Mouse (Mus musculus) spleen, postnatal 0 days (tissue): ENCODE results near the gene Agap3. TPM values are rescaled to one million over a fixed set of nuclear protein-coding genes. Genes with fewer than 3 reads are reported as not detected.

Experiments
- polyA plus RNA-seq: library from polyadenylated mRNA; unstranded; fragments of >200 nt; fragmentation: Nextera tagmentation; extraction: Ambion mirVana; gene quantifications from 2 replicates; pipeline ENCODE4 v1.2.1, GENCODE M21; 2015

Gene Agap3
- 12.6 and 14.8 TPM in 2 replicates for polyA plus RNA-seq

DNA sequence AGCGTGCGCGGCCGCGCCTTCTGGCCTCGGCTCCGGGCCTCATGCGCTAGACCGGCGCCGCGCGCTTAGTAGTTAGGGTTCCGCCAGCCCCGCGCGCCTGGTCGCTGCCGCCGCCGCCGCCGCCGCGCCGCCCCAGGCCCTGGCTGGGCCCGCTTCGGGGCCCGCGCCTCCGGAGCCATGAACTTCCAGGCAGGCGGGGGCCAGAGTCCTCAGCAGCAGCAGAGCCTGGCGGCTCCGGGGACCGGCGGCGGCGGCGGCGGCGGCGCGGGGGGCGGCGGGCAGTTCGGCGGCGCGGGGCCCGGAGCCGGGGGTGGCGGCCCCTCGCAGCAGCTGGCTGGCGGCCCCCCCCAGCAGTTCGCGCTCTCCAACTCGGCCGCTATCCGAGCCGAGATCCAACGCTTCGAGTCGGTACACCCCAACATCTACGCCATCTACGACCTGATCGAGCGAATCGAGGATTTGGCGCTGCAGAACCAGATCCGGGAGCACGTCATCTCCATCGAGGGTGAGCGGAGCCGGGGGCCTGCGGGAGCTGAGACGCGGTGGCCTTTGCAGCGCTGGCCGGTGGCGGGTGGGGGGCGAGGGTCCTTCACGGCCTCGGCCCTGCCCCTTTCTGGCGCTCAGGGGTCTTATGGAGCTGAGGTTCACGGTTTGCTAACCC lies at the start of gene Agap3:
TSS of gene Agap3 (plus strand) at position 148 of the 661 bp plus-strand sequence.

DNA sequence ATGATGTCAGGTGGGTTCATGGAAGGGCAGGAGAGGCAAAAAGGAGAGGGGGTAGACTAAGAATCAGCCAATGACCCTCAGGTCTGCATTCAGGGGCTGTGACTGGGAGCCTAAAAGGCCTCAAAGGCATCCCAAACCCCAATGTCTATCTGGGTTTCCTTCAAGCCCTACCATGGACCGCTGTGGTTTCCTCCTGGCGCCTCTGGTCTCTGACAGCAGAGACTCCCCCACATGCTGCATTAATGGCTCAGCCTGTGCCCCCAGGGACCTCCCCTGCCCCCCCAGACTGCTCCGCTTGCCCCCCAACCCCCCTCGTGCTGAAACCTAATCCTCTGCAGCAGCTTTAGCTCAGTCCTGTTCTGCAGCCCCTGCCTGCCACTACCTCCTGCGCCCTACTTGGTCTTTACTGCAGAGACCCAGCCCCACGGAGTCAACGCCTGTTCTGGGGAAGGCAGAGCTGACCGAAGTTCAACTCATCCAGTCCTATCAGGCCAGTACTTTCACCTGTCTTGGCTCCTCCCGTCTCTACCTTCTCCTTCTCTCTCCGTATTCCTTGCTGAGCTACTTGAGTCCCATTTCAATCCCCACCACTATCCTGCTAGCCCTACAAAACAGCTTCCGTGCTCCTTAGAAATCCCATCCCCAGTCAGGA lies 38.8 kb upstream of the Agap3 start, which contains the start of gene Asic3:
TSS of gene Asic3 (plus strand) at position 351 of the 652 bp plus-strand sequence.

DNA sequence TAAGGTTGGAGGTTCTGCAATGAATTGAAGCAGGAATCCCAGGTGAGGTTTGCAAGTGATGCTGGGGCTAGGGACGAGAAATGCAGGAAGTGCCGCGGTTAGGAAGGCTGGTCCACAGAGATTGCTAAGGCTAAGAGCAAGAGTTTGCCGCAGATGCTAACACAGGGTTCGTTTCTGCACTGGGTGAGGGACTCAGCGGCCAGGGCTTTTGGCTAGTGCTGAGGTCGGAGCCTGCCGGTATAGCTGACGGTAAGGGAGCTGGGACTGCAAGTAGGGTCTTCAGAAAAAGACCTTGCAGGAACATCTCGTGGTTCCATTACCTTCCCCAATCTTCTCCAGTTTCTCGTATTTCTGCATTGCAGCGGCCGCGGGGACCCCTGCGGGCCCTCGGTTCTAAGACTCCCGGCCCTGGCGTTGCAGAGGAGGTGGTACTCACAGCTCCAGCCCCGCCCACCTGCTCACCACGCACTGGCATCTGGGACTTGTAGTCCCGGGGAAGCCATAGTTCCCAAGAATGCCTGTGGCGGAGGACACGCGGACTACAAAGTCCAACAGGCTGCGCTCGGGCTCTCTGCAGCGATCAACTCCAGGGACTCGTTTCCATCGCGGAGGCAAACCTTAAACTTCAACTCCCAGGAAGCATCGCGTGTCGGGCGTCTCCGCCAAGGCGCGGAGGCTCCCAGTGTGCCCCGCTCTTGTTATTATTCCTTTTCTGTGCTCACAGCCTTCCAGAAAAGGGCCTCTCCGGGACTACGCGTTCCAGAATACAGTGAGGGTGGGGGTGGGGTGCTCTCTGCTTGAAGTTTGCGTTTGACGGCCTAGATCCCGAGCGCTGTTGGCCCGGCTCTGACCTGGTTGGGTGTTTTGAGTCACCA lies 28.6 kb upstream of the Agap3 start, which contains the start of the genes Cdk5 and Slc4a2:
TSS of gene Cdk5 (minus strand) at position 402 of the 875 bp plus-strand sequence.
TSS of gene Slc4a2 (plus strand) at position 709 of the 875 bp plus-strand sequence.

DNA sequence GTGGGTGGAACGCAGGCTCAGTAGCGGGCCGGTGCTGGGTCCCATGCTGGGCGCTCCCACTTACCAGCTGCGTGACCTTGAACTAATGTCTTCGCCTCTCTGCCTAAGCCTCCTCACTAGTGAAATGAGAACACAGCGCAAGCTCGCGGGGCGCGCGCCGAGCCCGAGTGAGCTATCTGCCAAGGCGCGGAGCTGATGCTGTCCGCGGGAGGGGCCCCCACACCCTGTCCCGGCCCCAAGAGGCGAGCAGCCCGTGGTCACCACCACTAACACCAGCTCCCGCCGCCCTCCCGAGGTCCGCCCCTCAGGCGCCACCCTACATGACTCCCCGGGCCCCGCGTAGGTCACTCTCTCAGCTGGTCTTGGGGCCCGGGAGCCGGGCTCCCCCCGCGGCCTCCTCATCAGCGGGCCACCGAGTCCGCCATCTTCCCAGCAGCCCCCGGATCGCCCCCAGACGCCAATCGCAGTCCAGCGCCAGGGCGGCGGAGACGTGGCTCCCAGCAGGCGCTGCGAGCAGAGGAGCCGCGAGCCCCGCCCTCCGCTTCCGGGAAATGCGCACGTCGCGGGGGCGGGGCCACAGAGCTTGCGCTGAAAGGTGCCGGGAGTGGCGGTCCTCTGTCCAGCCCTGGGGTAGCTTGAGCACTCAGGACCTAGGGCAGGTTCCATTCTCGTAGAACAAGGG lies 7.1 kb upstream of the Agap3 start, which contains the start of gene Fastk:
TSS of gene Fastk (minus strand) at position 542 of the 682 bp plus-strand sequence.

DNA sequence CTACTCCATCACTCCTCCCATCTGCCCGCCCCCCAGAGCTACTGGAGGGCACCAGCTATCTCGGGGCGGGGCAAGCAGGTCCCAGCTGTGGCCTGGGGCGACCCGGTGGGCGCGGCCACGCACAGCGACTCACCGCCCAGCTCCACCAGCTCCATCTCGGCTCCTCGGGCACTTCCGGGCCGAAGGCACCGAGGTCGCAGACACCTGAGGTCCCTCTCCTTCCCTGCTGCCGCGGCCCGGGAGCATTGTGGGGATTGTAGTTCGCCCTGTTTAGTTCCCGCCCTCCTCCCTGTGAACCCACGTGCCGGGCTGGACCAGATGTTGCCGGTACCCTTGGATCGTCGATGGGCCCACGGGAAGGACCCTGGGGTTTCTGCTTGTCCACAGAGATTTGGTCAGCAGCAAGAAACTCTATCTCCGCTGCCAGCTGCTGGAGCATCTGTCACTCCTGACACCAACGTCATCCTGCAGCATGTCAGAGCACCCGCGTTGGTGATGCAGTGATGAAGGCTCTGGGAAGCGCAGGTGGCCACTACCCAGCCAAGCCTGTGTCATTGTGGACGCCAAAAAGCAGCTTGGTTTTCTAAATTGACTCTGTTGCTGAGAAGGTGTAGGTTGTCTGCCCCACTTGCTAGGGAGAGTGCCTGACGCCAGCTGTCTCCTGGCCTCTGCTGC lies 4.2 kb upstream of the Agap3 start, which contains the start of gene Tmub1:
TSS of gene Tmub1 (minus strand) at position 231 of the 675 bp plus-strand sequence.

DNA sequence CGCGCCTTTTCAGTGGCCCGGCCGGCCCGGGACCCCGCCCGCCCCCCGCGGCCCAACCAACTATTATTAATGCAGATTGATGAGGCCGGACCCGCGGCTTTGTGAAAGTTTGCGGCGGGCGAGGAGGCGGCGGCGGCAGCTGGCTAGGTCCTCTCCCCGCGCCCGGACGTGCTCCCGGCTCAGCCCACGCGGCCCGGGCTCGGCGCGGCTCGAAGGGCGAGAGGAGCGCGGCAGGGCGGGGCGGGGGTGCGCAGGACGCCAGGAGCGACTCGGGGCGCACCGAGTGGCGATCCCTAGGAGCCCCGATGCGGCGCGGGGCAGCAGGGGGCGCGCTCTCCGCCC lies 74.9 kb downstream of the Agap3 start, which contains the start of gene Gbx1:
TSS of gene Gbx1 (minus strand) at position 314 of the 342 bp plus-strand sequence.

DNA sequence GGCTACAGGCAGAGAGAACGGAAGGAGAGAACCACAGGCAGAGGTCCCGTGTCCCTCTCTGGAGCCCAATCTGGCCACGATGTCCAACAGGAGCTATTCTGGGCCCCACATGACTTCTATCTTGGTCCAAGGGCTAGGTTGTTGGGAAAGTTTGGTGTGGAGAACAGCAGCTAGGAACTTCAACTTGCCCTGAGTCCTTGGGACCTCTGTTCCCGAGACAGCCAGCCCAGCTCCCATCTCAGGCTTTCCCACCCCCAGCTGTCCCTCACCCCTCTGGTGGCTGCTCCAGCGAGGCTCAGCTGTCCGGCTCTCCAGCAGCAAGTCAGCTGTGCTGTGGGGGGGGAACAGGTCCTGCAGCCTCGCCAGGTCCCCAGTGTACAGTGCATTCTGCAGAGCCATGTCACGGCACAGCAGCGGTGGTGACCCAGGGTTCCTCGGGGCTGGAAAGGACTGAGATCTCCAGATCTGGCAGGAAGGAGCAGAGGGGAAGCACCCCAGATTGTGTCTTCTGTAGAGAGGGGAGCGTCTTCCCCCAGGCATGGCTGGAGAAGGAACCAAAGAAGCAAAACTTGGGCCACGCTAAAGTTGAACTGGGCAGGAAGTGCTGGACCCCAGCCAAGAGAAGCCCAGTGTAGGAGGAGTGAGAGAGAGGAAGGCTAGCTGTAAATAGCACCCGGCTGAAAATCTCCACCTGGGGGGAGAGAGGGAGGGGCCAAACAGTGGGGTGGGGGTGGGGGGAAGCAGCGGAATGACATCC lies 88.6 kb downstream of the Agap3 start, which contains the start of gene Asb10:
TSS of gene Asb10 (minus strand) at position 592 of the 757 bp plus-strand sequence.

Other genes with a start within 250 kb of the Agap3 start
- gene Kcnh2, start 100.6 kb upstream of the Agap3 start, polyA plus RNA-seq, result 0.69 and 0.80 TPM in 2 replicates
- 3.1 and 4.4 TPM in 2 replicates for gene Nos3, start 87.4 kb upstream of the Agap3 start, polyA plus RNA-seq
- gene Atg9b, start 60.0 kb upstream of the Agap3 start, polyA plus RNA-seq, result 1.1 and 2.0 TPM in 2 replicates
- gene Abcb8, start 58.5 kb upstream of the Agap3 start, polyA plus RNA-seq, result 20.3 and 21.0 TPM in 2 replicates
- not detected in 2 replicates for gene Asic3, start 38.8 kb upstream of the Agap3 start, polyA plus RNA-seq
- 13.7 and 16.6 TPM in 2 replicates for gene Cdk5, start 28.6 kb upstream of the Agap3 start, polyA plus RNA-seq
- 9.1 and 10.4 TPM in 2 replicates for gene Slc4a2, start 28.3 kb upstream of the Agap3 start, polyA plus RNA-seq
- 45.3 and 48.4 TPM in 2 replicates for gene Fastk, start 6.9 kb upstream of the Agap3 start, polyA plus RNA-seq
- 6.6 and 8.3 TPM in 2 replicates for gene Tmub1, start 4.3 kb upstream of the Agap3 start, polyA plus RNA-seq
- gene Gbx1, start 75.0 kb downstream of the Agap3 start, polyA plus RNA-seq, result 0.04 TPM in 1 of 2 replicates, not detected in the other
- 0.17 and 0.35 TPM in 2 replicates for gene Asb10, start 88.8 kb downstream of the Agap3 start, polyA plus RNA-seq
- 0.07 and 0.10 TPM in 2 replicates for gene 4931409K22Rik, start 104.6 kb downstream of the Agap3 start, polyA plus RNA-seq
- gene Abcf2, start 125.3 kb downstream of the Agap3 start, polyA plus RNA-seq, result 47.8 and 49.0 TPM in 2 replicates
- 11.3 and 14.3 TPM in 2 replicates for gene Chpf2, start 134.6 kb downstream of the Agap3 start, polyA plus RNA-seq
- 2.4 and 3.6 TPM in 2 replicates for gene Smarcd3, start 172.2 kb downstream of the Agap3 start, polyA plus RNA-seq
- gene Nub1, start 233.4 kb downstream of the Agap3 start, polyA plus RNA-seq, result 15.3 and 17.1 TPM in 2 replicates